Mouse (Mus musculus) neutrophil, adult 59 days (primary cell): ENCODE measurements around the gene Cybb. TPM values are rescaled to one million over a fixed set of nuclear protein-coding genes. Genes with fewer than 3 reads are reported as not detected.

Source experiments
- total RNA-seq, 2 experiments: library from RNA; stranded (reverse); gene quantifications; 1 replicate in 1 of 2; 2 replicates in 1 of 2; pipeline ENCODE4 v1.2.4; 2023

Gene Cybb
- 1,000 to 10,000 TPM; 1,189 to 1,462 TPM for total RNA-seq

DNA sequence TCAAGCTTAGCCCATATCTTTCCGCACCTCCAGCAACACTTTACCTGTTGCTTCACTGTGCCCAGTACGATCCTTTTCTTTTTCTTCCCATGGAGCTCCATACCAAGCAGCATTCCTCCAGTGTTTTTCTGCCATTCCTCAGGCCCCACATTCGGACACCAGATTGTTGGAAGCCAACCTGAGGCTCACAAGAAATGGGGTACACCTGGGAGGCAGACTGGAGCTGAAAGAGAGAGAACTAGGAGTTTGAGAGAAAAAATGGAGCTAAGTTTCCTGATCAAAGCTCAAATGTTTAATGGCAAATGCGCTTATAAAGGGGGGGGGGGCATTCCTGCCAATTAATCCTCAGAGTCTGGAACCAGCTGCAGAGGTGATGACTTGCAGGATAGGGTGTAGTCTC lies at the start of gene Cybb:
Cybb (minus strand) TSS at position 101 of the 400 bp plus-strand sequence.

Other genes starting within 250 kb of the Cybb start
- not detected for gene Gm14862, start 230.9 kb downstream of the Cybb start, total RNA-seq
- 10 to 100 TPM in 1 of 2 experiments, 1 to 10 TPM in 1; 6.4 to 11.3 TPM for gene Xk, start 215.0 kb downstream of the Cybb start, total RNA-seq
- 1 to 10 TPM; 1.6 to 1.8 TPM for gene H2al1m, start 204.0 kb downstream of the Cybb start, total RNA-seq
- not detected for gene H2al1k, start 137.1 kb downstream of the Cybb start, total RNA-seq
- gene H2al1o, start 84.6 kb upstream of the Cybb start, total RNA-seq = not detected
- gene Dynlt3, start 175.2 kb upstream of the Cybb start, total RNA-seq = 10 to 100 TPM; 22.5 to 31.7 TPM